Mouse (Mus musculus): ENCODE results near the gene Ehd4. TPM values are rescaled to one million over a fixed set of nuclear protein-coding genes. Genes with fewer than 3 reads are reported as not detected.

The Ehd4 gene
- polyA plus RNA-seq, 2 experiments from 2014 or later: 6.6 to 8.5 TPM

Other genes starting within 250 kb of the Ehd4 start
- gene Mapkbp1, start 181.9 kb downstream of the Ehd4 start, polyA plus RNA-seq (2017; shearing (Covaris generic)): 1 to 10 TPM; 2.4 to 2.9 TPM
- gene Jmjd7, start 127.1 kb downstream of the Ehd4 start, polyA plus RNA-seq (2017; shearing (Covaris generic)): 10 to 100 TPM; 24.3 to 28.4 TPM
- gene Gm28042, start 127.1 kb downstream of the Ehd4 start, polyA plus RNA-seq (2017; shearing (Covaris generic)): 1 to 10 TPM; 2.5 to 2.9 TPM
- gene Pla2g4b, start 121.2 kb downstream of the Ehd4 start, polyA plus RNA-seq (2017; shearing (Covaris generic)): 1 to 10 TPM; 1.3 to 2.2 TPM
- gene Pla2g4e, start 90.7 kb upstream of the Ehd4 start, polyA plus RNA-seq (2017; shearing (Covaris generic)): not detected
- gene Pla2g4d, start 134.6 kb upstream of the Ehd4 start, polyA plus RNA-seq (2017; shearing (Covaris generic)): not detected
- gene Pla2g4f, start 159.6 kb upstream of the Ehd4 start, polyA plus RNA-seq (2017; shearing (Covaris generic)): 1 to 10 TPM; 2.3 to 3.3 TPM
- 10 to 100 TPM; 32.2 to 36.4 TPM for gene Vps39, start 198.5 kb upstream of the Ehd4 start, polyA plus RNA-seq (2017; shearing (Covaris generic))
- 10 to 100 TPM; 21.0 to 25.8 TPM for gene Ganc, start 249.3 kb upstream of the Ehd4 start, polyA plus RNA-seq (2017; shearing (Covaris generic))
- gene Tmem87a, start 249.5 kb upstream of the Ehd4 start, polyA plus RNA-seq (2017; shearing (Covaris generic)): 10 to 100 TPM; 14.4 to 25.7 TPM